ENCODE assay signal across 8 mouse cellular contexts in genomic region chr11:48774443-48775298, GRCm38 (mm10). TPM values are rescaled to one million over a fixed set of nuclear protein-coding genes. Genes with fewer than 3 reads are reported as not detected.
DNase-seq lines count a peak whose midpoint lies in the region; ATAC-seq lines count a peak whose summit lies in the region.

No protein-coding gene starts in this region.

- DNase-seq in cerebellum, adult 8-10 months, result peak; percentile 51
- peak; percentile 53 for DNase-seq in MN1 (ENCODE audit: low spot score)
- peak; percentile 43 to 72 for DNase-seq in left cerebral cortex, adult 18-20 months (ENCODE audit: low spot score in 2 of 2)
- DNase-seq in lung, postnatal 36 days, result peak; percentile 80
- peak; percentile 60 for DNase-seq in right cerebral cortex, postnatal 4 days

- H3K4me3 ChIP-seq in embryonic facial prominence, embryonic 12.5 days, result no peak overlapping the region

- H3K27ac ChIP-seq in embryonic facial prominence, embryonic 12.5 days, result no peak overlapping the region

- H3K27me3 ChIP-seq in embryonic facial prominence, embryonic 12.5 days, result no peaks in the 10 kb centered on the region

- H3K36me3 ChIP-seq in embryonic facial prominence, embryonic 12.5 days, result no peaks in the 10 kb centered on the region

- no peak overlapping the region for H3K9ac ChIP-seq in embryonic facial prominence, embryonic 12.5 days

- 35% methylated on average over 17 of the region's 17 CpGs for WGBS in embryonic facial prominence, embryonic 12.5 days

- H3K4me2 ChIP-seq in embryonic facial prominence, embryonic 12.5 days (replicated peaks), result peak overlapping the region; percentile 24

- no peak for ATAC-seq in cerebellum, adult (ENCODE audit: insufficient number of reproducible peaks, low FRiP score, low TSS enrichment)
- ATAC-seq in embryonic facial prominence, embryonic 12.5 days (ENCODE audit: insufficient number of reproducible peaks, insufficient read depth, low FRiP score, low TSS enrichment), result no peak
- ATAC-seq in hematopoietic stem cell, adult 5-6 weeks (replicated peaks in 1 of 2; ENCODE audit: insufficient read depth in 1 of 2, low FRiP score in 2 of 2, low TSS enrichment in 1 of 2, low read depth in 1 of 2, poor library complexity in 2 of 2, severe bottlenecking in 2 of 2), result 0 out of 4 replicates have a peak, but pooled peaks have one; percentile 32 to 44

- H3K4me1 ChIP-seq in embryonic facial prominence, embryonic 12.5 days, result no peaks in the 10 kb centered on the region; the same call in 1 of the 2 replicates

- no peaks in the 10 kb centered on the region for H3K9me3 ChIP-seq in embryonic facial prominence, embryonic 12.5 days

RNA-seq across cellular contexts. Expression of gene Rack1, which starts 25.5 kb away (rescaled TPM):
- polyA plus RNA-seq in embryonic facial prominence, embryonic 12.5 days (2016; fragmentation: Nextera tagmentation; extraction: Ambion mirVana), result 660 and 665 TPM in 2 replicates
- 1,452 and 1,675 TPM in 2 replicates for total RNA-seq in hematopoietic stem cell, adult 5-6 weeks (2017)
- 100 to 1,000 TPM; 233 to 240 TPM for total RNA-seq in left cerebral cortex, adult 18-20 months (2021)

RNA-seq across cellular contexts. Expression of gene Trim41, which starts 42.5 kb away (rescaled TPM):
- polyA plus RNA-seq in embryonic facial prominence, embryonic 12.5 days (2016; fragmentation: Nextera tagmentation; extraction: Ambion mirVana), result 6.7 and 7.1 TPM in 2 replicates
- 54.7 and 74.2 TPM in 2 replicates for total RNA-seq in hematopoietic stem cell, adult 5-6 weeks (2017)
- total RNA-seq in left cerebral cortex, adult 18-20 months (2021), result 10 to 100 TPM; 57.1 to 60.2 TPM

RNA-seq across cellular contexts. Expression of gene Trim7, which starts 51.3 kb away (rescaled TPM):
- 0.65 and 1.5 TPM in 2 replicates for polyA plus RNA-seq in embryonic facial prominence, embryonic 12.5 days (2016; fragmentation: Nextera tagmentation; extraction: Ambion mirVana)
- 0.19 and 4.3 TPM in 2 replicates for total RNA-seq in hematopoietic stem cell, adult 5-6 weeks (2017)
- 1 to 10 TPM; 2.3 to 3.7 TPM for total RNA-seq in left cerebral cortex, adult 18-20 months (2021)

RNA-seq across cellular contexts. Expression of gene Gm12184, which starts 51.8 kb away (rescaled TPM):
- 6.9 and 7.0 TPM in 2 replicates for polyA plus RNA-seq in embryonic facial prominence, embryonic 12.5 days (2016; fragmentation: Nextera tagmentation; extraction: Ambion mirVana)
- 19.9 and 23.2 TPM in 2 replicates for total RNA-seq in hematopoietic stem cell, adult 5-6 weeks (2017)
- 1 to 10 TPM; 1.7 to 3.0 TPM for total RNA-seq in left cerebral cortex, adult 18-20 months (2021)

Comparison
In these comparisons a context has a peak if more than half of its experiments do, and no peak if none do; other contexts are left out.
1. ATAC-seq: peak in hematopoietic stem cell, adult 5-6 weeks (2 of 2); none in cerebellum, adult (single experiment) and embryonic facial prominence, embryonic 12.5 days (single experiment).
2. Peak in every context shown above with its lines, with median percentiles within 50 percentile points of each other: DNase-seq.